Comparison of ENCODE assay signal across 17 mouse cellular contexts in the genomic region with DNA sequence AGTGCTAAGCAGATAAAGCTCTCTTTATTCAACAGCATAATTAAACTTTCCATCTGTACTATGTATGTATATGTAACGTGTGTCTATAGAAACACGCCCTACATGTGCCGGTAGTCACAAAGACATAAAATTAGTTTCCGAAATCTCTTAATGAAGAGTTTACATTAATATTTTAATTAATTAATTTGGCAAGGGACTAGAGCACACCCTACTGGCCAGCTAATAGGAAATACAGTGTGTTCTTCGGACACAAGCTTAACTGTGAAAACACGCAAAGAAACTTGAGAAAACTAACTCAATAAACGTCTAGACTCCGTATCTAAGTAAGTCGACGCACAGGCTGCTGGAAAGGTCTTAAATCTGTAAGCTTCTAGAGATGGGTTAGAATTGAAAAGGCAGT. TPM values are rescaled to one million over a fixed set of nuclear protein-coding genes. Genes with fewer than 3 reads are reported as not detected.
DNase-seq lines count a peak whose midpoint lies in the region; ATAC-seq and TF ChIP-seq lines count a peak whose summit lies in the region.
"Had no signal": no experiment of that assay in that cellular context is flagged by ENCODE, and none has a peak within 500 bp of the region (broad histone marks: within the 10 kb centered on the region; RNA-seq: fewer than 3 reads in every experiment).

No protein-coding gene starts in this region.

- no peak for DNase-seq in heart, adult 2 months
- DNase-seq in heart, postnatal 4 days: no peak
- DNase-seq in liver, adult 2 months (ENCODE audit: extremely low read depth, low read depth, low spot score): peak; percentile 61
- no peak for DNase-seq in CH12.LX (ENCODE audit: extremely low read depth)
- DNase-seq in spleen, postnatal 36 days (ENCODE audit: low spot score in 2 of 2): no peak
- DNase-seq in embryo, embryonic 10.5 days (ENCODE audit: low spot score): no peak
- DNase-seq: adrenal gland, postnatal 25 days; cerebellum, adult 8-10 months; gastrocnemius, postnatal 36 days; heart, postnatal 36 days had no signal

- no peak for ATAC-seq in liver, embryonic 12.5 days
- ATAC-seq: midbrain, embryonic 13.5 days had no signal

- peak; percentile 51 for TF ChIP-seq RAD21 in CH12.LX (IDR thresholded peaks at IDR 0.05; ENCODE audit: low read depth, low read length)

- H3K4me1 ChIP-seq in heart, adult 2 months (ENCODE audit: control insufficient read depth, insufficient read depth, low read length): peaks cover 5% of the 10 kb centered on the region
- H3K4me1 ChIP-seq in liver, adult 2 months (ENCODE audit: control insufficient read depth, insufficient read depth, low read length): peaks cover 12% of the 10 kb centered on the region
- peaks cover 20% of the 10 kb centered on the region for H3K4me1 ChIP-seq in liver, embryonic 12.5 days
- no peaks in the 10 kb centered on the region for H3K4me1 ChIP-seq in CH12.LX (ENCODE audit: control insufficient read depth in 1 of 2, insufficient read depth in 2 of 2)
- H3K4me1 ChIP-seq in cortical plate, adult 2 months (ENCODE audit: control insufficient read depth, insufficient read depth, low read length): no peaks in the 10 kb centered on the region

- no peak overlapping the region for H3K4me3 ChIP-seq in heart, adult 2 months
- H3K4me3 ChIP-seq in liver, adult 2 months (ENCODE audit: insufficient read depth, low read depth, low read length): no peak overlapping the region
- H3K4me3 ChIP-seq in liver, embryonic 12.5 days: no peak overlapping the region
- H3K4me3 ChIP-seq in CH12.LX (replicated peaks in 1 of 3; ENCODE audit: low read depth in 2 of 3, low read length in 2 of 3, poor library complexity in 1 of 3): no peak overlapping the region
- no peak overlapping the region for H3K4me3 ChIP-seq in cortical plate, adult 2 months (ENCODE audit: insufficient read depth, low read length)
- H3K4me3 ChIP-seq: embryonic facial prominence, embryonic 13.5 days; kidney, embryonic 15.5 days; liver, embryonic 15.5 days; midbrain, embryonic 13.5 days had no signal

- intact Hi-C loops in heart, adult 2 months (cut with DNase I): loop anchor here (1.0 to 5.0 kb wide), 3 partner anchors 43 to 194 kb away; no protein-coding TSS in a partner anchor

- no peak overlapping the region for H3K4me2 ChIP-seq in liver, embryonic 12.5 days
- H3K4me2 ChIP-seq in CH12.LX (ENCODE audit: insufficient read depth, low read depth, poor library complexity, severe bottlenecking): no peak overlapping the region
- H3K4me2 ChIP-seq: embryonic facial prominence, embryonic 13.5 days; heart, embryonic 11.5 days; kidney, embryonic 15.5 days; liver, embryonic 15.5 days; midbrain, embryonic 13.5 days had no signal

- H3K9ac ChIP-seq in heart, adult 2 months (ENCODE audit: low read depth, low read length): no peak overlapping the region
- no peak overlapping the region for H3K9ac ChIP-seq in liver, adult 2 months (ENCODE audit: low read depth, low read length)
- no peak overlapping the region for H3K9ac ChIP-seq in liver, embryonic 12.5 days
- H3K9ac ChIP-seq in CH12.LX (ENCODE audit: insufficient read depth, low read depth): no peak overlapping the region
- H3K9ac ChIP-seq: embryonic facial prominence, embryonic 13.5 days; kidney, embryonic 15.5 days; liver, embryonic 15.5 days; midbrain, embryonic 13.5 days had no signal

- H3K27me3 ChIP-seq in heart, adult 2 months (ENCODE audit: control insufficient read depth, insufficient read depth, low read length): no peaks in the 10 kb centered on the region
- no peaks in the 10 kb centered on the region for H3K27me3 ChIP-seq in liver, adult 2 months (ENCODE audit: control insufficient read depth, insufficient read depth, low read length)
- H3K27me3 ChIP-seq in liver, embryonic 12.5 days (replicated peaks): peaks cover 17% of the 10 kb centered on the region
- H3K27me3 ChIP-seq in CH12.LX (replicated peaks): no peaks in the 10 kb centered on the region
- H3K27me3 ChIP-seq: embryonic facial prominence, embryonic 13.5 days; kidney, embryonic 15.5 days; midbrain, embryonic 13.5 days had no signal

- no peaks in the 10 kb centered on the region for H3K79me2 ChIP-seq in heart, adult 2 months (replicated peaks; ENCODE audit: control insufficient read depth, insufficient read depth, low read length)
- peaks cover under 1% of the 10 kb centered on the region; the same call in 1 of the 2 replicates for H3K79me2 ChIP-seq in liver, adult 2 months (ENCODE audit: control insufficient read depth, insufficient read depth, low read length)
- H3K79me2 ChIP-seq in CH12.LX (replicated peaks; ENCODE audit: control insufficient read depth, extremely low read depth, insufficient read depth, poor library complexity, severe bottlenecking): no peaks in the 10 kb centered on the region

- dilution Hi-C loops in CH12.LX (cut with MboI; ENCODE audit: extremely low pct_ligation_motif_present, extremely low pct_unique_long_range_greater_than_20kb, low sequenced_read_pairs): no loop called here

- H3K9me3 ChIP-seq in liver, embryonic 12.5 days (replicated peaks): no peaks in the 10 kb centered on the region
- H3K9me3 ChIP-seq in CH12.LX (replicated peaks; ENCODE audit: low read length): no peaks in the 10 kb centered on the region
- H3K9me3 ChIP-seq: embryonic facial prominence, embryonic 13.5 days; kidney, embryonic 15.5 days; liver, embryonic 15.5 days; midbrain, embryonic 13.5 days had no signal

- no peak for TF ChIP-seq EP300 in heart, adult 2 months (IDR thresholded peaks at IDR 0.05; ENCODE audit: insufficient read depth, low read depth, low read length)
- TF ChIP-seq EP300 in CH12.LX (IDR thresholded peaks at IDR 0.05; ENCODE audit: low read length): no peak

- no peaks in the 10 kb centered on the region for H3K36me3 ChIP-seq in heart, adult 2 months (ENCODE audit: control insufficient read depth, insufficient read depth, low read length)
- no peaks in the 10 kb centered on the region for H3K36me3 ChIP-seq in liver, adult 2 months (ENCODE audit: control insufficient read depth, insufficient read depth, low read length)
- H3K36me3 ChIP-seq in liver, embryonic 12.5 days: no peaks in the 10 kb centered on the region
- no peaks in the 10 kb centered on the region for H3K36me3 ChIP-seq in CH12.LX (replicated peaks in 1 of 2; ENCODE audit: control insufficient read depth in 1 of 2, insufficient read depth in 1 of 2, low read length in 1 of 2)
- H3K36me3 ChIP-seq: embryonic facial prominence, embryonic 13.5 days; kidney, embryonic 15.5 days; liver, embryonic 15.5 days; midbrain, embryonic 13.5 days had no signal

- in situ Hi-C loops in CH12.LX (cut with MboI; ENCODE audit: low pct_ligation_motif_present, low pct_unique_long_range_greater_than_20kb, low sequenced_read_pairs): no loop called here

- peak; percentile 88 for TF ChIP-seq CTCF in heart, adult 2 months (IDR thresholded peaks at IDR 0.05)
- TF ChIP-seq CTCF in liver, adult 2 months (IDR thresholded peaks at IDR 0.05; ENCODE audit: low read depth, low read length): no peak
- TF ChIP-seq CTCF in CH12.LX (conservative IDR thresholded peaks at IDR 0.05 in 1 of 2, IDR thresholded peaks at IDR 0.05 in 1 of 2; ENCODE audit: low read depth in 2 of 2, low read length in 2 of 2): peak in 1 of 2 experiments; percentile 51; a peak in 2 of 4 replicates
- peak; percentile 9; the same call in 1 of the 2 replicates for TF ChIP-seq CTCF in cortical plate, adult 2 months (IDR thresholded peaks at IDR 0.05; ENCODE audit: extremely low read depth, insufficient read depth, low read length)

- TF ChIP-seq POLR2A in heart, adult 2 months (IDR thresholded peaks at IDR 0.05; ENCODE audit: insufficient read depth, low read depth, low read length): no peak
- TF ChIP-seq POLR2A in liver, adult 2 months (IDR thresholded peaks at IDR 0.05; ENCODE audit: extremely low read depth, insufficient read depth, low read length): no peak
- TF ChIP-seq POLR2A in CH12.LX (IDR thresholded peaks at IDR 0.05; ENCODE audit: low read depth, low read length): no peak
- TF ChIP-seq POLR2A in cortical plate, adult 2 months (IDR thresholded peaks at IDR 0.05; ENCODE audit: extremely low read depth, insufficient read depth, low read length): no peak

- H3K27ac ChIP-seq in heart, adult 2 months: peak overlapping the region; percentile 36
- peak overlapping the region; percentile 96 for H3K27ac ChIP-seq in liver, adult 2 months (replicated peaks; ENCODE audit: insufficient read depth, low read depth, low read length)
- H3K27ac ChIP-seq in liver, embryonic 12.5 days: no peak overlapping the region
- H3K27ac ChIP-seq in CH12.LX (ENCODE audit: insufficient read depth, low read depth): no peak overlapping the region
- no peak overlapping the region for H3K27ac ChIP-seq in cortical plate, adult 2 months (ENCODE audit: insufficient read depth, low read length)
- H3K27ac ChIP-seq: embryonic facial prominence, embryonic 13.5 days; kidney, embryonic 15.5 days; liver, embryonic 15.5 days; midbrain, embryonic 13.5 days had no signal

- WGBS in heart, adult 2 months: 37% methylated on average over 10 of the region's 10 CpGs
- 33% methylated on average over 10 of the region's 10 CpGs for WGBS in liver, adult 2 months
- 55% methylated on average over 10 of the region's 10 CpGs for WGBS in liver, embryonic 12.5 days (ENCODE audit: insufficient replicate concordance)

TF ChIP-seq in CH12.LX, 34 proteins besides CTCF, POLR2A, EP300 and RAD21:
- TF ChIP-seq MAX (IDR thresholded peaks at IDR 0.05; ENCODE audit: low read length) (no peak), ETS1 (conservative IDR thresholded peaks at IDR 0.05; ENCODE audit: low read depth, low read length) (no peak), IRF4 (IDR thresholded peaks at IDR 0.05; ENCODE audit: low read depth, low read length) (no peak), SMC3 (IDR thresholded peaks at IDR 0.05; ENCODE audit: low read depth, low read length) (peak; percentile 37; the same call in 1 of the 2 replicates), MAFK (IDR thresholded peaks at IDR 0.05; ENCODE audit: insufficient replicate concordance, low read length) (no peak)
TF ChIP-seq in CH12.LX: peak in this region for 1.

RNA-seq across cellular contexts. Expression of gene Errfi1, which starts 3.8 kb away (rescaled TPM):
- 10 to 100 TPM; 22.1 to 44.1 TPM for total RNA-seq in heart, adult 2 months (2021)
- polyA plus RNA-seq in heart, adult 2 months (2012; rRNA removed): 21.3 and 22.5 TPM in 2 replicates
- 10 to 100 TPM; 18.6 to 20.4 TPM for total RNA-seq in heart, postnatal 4 days (2021)
- 589 and 661 TPM in 2 replicates for total RNA-seq in liver, adult 2 months (2014; rRNA removed)
- 259 and 295 TPM in 2 replicates for polyA plus RNA-seq in liver, adult 2 months (2012; rRNA removed)
- 14.7 and 14.9 TPM in 2 replicates for polyA plus RNA-seq in liver, embryonic 12.5 days (2016; fragmentation: Nextera tagmentation; extraction: Ambion mirVana)
- total RNA-seq in CH12.LX (2012; rRNA removed): 0.08 TPM in 2 replicates
- total RNA-seq in CH12.LX (2014; rRNA removed): 0.28 and 0.35 TPM in 2 replicates
- 0.11 and 0.14 TPM in 2 replicates for polyA plus RNA-seq in CH12.LX (2012; ENCODE audit: insufficient read length, low read depth)
- 21.6 and 22.5 TPM in 2 replicates for polyA plus RNA-seq in cortical plate, adult 2 months (2012; rRNA removed)

Comparison
In these comparisons a context has a peak if more than half of its experiments do, and no peak if none do; other contexts are left out.
1. H3K27ac ChIP-seq: peak in heart, adult 2 months (single experiment) and liver, adult 2 months (single experiment); none in liver, embryonic 12.5 days (single experiment), CH12.LX (single experiment) and cortical plate, adult 2 months (single experiment).
2. RNA of gene Errfi1, which starts 3.8 kb away (polyA plus RNA-seq): 259 to 295 TPM in liver, adult 2 months, 21.6 to 22.5 TPM in cortical plate, adult 2 months, 21.3 to 22.5 TPM in heart, adult 2 months and 14.7 to 14.9 TPM in liver, embryonic 12.5 days; 0.11 to 0.14 TPM in CH12.LX; every median in the first group is over 10 times any median in the second.